Mouse (Mus musculus) CH12.LX (cell line): ENCODE data around the gene Pbx1. TPM values are rescaled to one million over a fixed set of nuclear protein-coding genes. Genes with fewer than 3 reads are reported as not detected.
A peak's percentile ranks its signal among the peaks of the same experiment; 100 is the strongest.

Experiments used
- DNase-seq: peaks from one replicate; pipeline ENCODE4 v3.0.0-alpha.2; 2013; ENCODE audit errors: extremely low read depth
- H3K27ac ChIP-seq: 2 replicates; pipeline ENCODE4 v1.5.1; 2012; ENCODE audit warnings: low read depth, mild to moderate bottlenecking, control low read depth, moderate library complexity; ENCODE audit not compliant: insufficient read depth
- H3K27me3 ChIP-seq: replicated peaks from 2 replicates; pipeline ENCODE3; 2012; ENCODE audit warnings: inconsistent platforms
- H3K36me3 ChIP-seq, 2 experiments: replicated peaks in 1 of 2; 2 replicates each; pipeline versions ENCODE3 to v1.6.1; 2012; ENCODE audit warnings: inconsistent platforms in 1 of 2, low read length in 1 of 2, mild to moderate bottlenecking in 1 of 2, mixed read lengths in 1 of 2, moderate library complexity in 1 of 2; ENCODE audit not compliant: control insufficient read depth in 1 of 2, insufficient read depth in 1 of 2
- H3K4me1 ChIP-seq, 2 experiments: 2 replicates each; pipeline ENCODE4 v1.6.1; 2012; ENCODE audit warnings: inconsistent platforms in 1 of 2, moderate library complexity in 1 of 2; ENCODE audit not compliant: insufficient read depth in 2 of 2, control insufficient read depth in 1 of 2
- H3K4me2 ChIP-seq: 2 replicates; pipeline ENCODE4 v1.6.1; 2012; ENCODE audit warnings: low read depth, mild to moderate bottlenecking, control low read depth; ENCODE audit not compliant: poor library complexity, insufficient read depth, severe bottlenecking
- H3K4me3 ChIP-seq, 3 experiments: fragments of 150-350 bp in 1 of 3; sonication (generic) in 1 of 3; replicated peaks in 1 of 3; 2 replicates each; pipeline versions ENCODE3 to v1.5.1; 2011 to 2012; ENCODE audit warnings: low read depth in 2 of 3, low read length in 2 of 3, mild to moderate bottlenecking in 2 of 3, moderate library complexity in 2 of 3, control low read depth in 1 of 3, improper control_type of control experiment in 1 of 3, inconsistent platforms in 1 of 3, mixed read lengths in 1 of 3; ENCODE audit not compliant: poor library complexity in 1 of 3
- H3K79me2 ChIP-seq: replicated peaks from 2 replicates; pipeline ENCODE4 v1.6.1; 2012; ENCODE audit warnings: mild to moderate bottlenecking, moderate library complexity; ENCODE audit not compliant: control insufficient read depth, poor library complexity, insufficient read depth, severe bottlenecking; ENCODE audit errors: extremely low read depth
- H3K9ac ChIP-seq: 2 replicates; pipeline ENCODE4 v1.6.1; 2012; ENCODE audit warnings: low read depth, mild to moderate bottlenecking, control low read depth, moderate library complexity; ENCODE audit not compliant: insufficient read depth
- H3K9me3 ChIP-seq: replicated peaks from 2 replicates; pipeline ENCODE3; 2012; ENCODE audit warnings: low read length, inconsistent platforms, mixed read lengths
- BHLHE40 ChIP-seq: IDR thresholded peaks from 2 replicates; pipeline ENCODE4 v1.6.1; 2011; ENCODE audit warnings: mild to moderate bottlenecking, low read depth, low read length, improper control_type of control experiment
- CHD1 ChIP-seq: IDR thresholded peaks from 2 replicates; pipeline ENCODE4 v1.6.1; 2012; ENCODE audit warnings: low read depth, low read length, improper control_type of control experiment, inconsistent platforms
- CHD2 ChIP-seq: IDR thresholded peaks from 2 replicates; pipeline ENCODE4 v1.6.1; 2011; ENCODE audit warnings: low read length, improper control_type of control experiment
- E2F4 ChIP-seq: IDR thresholded peaks from 2 replicates; pipeline ENCODE4 v1.6.1; 2011; ENCODE audit warnings: low read depth, low read length, improper control_type of control experiment; ENCODE audit not compliant: insufficient replicate concordance
- ELF1 ChIP-seq: IDR thresholded peaks from 2 replicates; pipeline ENCODE4 v1.6.1; 2014; ENCODE audit warnings: low read depth, mild to moderate bottlenecking, inconsistent platforms, low read length, improper control_type of control experiment
- EP300 ChIP-seq: IDR thresholded peaks from 2 replicates; pipeline ENCODE4 v1.6.1; 2011; ENCODE audit warnings: low read length, improper control_type of control experiment
- ETS1 ChIP-seq: conservative IDR thresholded peaks from 2 replicates; pipeline ENCODE4 v1.6.1; 2012; ENCODE audit warnings: low read depth, mild to moderate bottlenecking, inconsistent platforms, low read length, improper control_type of control experiment, moderate library complexity
- GABPA ChIP-seq: IDR thresholded peaks from 2 replicates; pipeline ENCODE4 v1.6.1; 2012; ENCODE audit warnings: low read depth, low read length, improper control_type of control experiment, inconsistent platforms; ENCODE audit not compliant: insufficient replicate concordance
- HCFC1 ChIP-seq: IDR thresholded peaks from 2 replicates; pipeline ENCODE4 v1.6.1; 2012; ENCODE audit warnings: low read depth, mild to moderate bottlenecking, inconsistent platforms, low read length, improper control_type of control experiment
- IRF4 ChIP-seq: IDR thresholded peaks from 2 replicates; pipeline ENCODE4 v1.6.1; 2014; ENCODE audit warnings: low read depth, mild to moderate bottlenecking, inconsistent platforms, low read length, improper control_type of control experiment
- JUN ChIP-seq: IDR thresholded peaks from 2 replicates; pipeline ENCODE4 v1.6.1; 2011; ENCODE audit warnings: low read depth, mild to moderate bottlenecking, low read length, improper control_type of control experiment, moderate library complexity; ENCODE audit not compliant: insufficient read depth
- JUND ChIP-seq: conservative IDR thresholded peaks from 2 replicates; pipeline ENCODE4 v1.6.1; 2011; ENCODE audit warnings: low read depth, low read length, improper control_type of control experiment
- MAFK ChIP-seq: IDR thresholded peaks from 2 replicates; pipeline ENCODE4 v1.6.1; 2011; ENCODE audit warnings: low read length, improper control_type of control experiment; ENCODE audit not compliant: insufficient replicate concordance
- MAX ChIP-seq: IDR thresholded peaks from 2 replicates; pipeline ENCODE4 v1.6.1; 2011; ENCODE audit warnings: low read length, improper control_type of control experiment
- MAZ ChIP-seq: IDR thresholded peaks from 2 replicates; pipeline ENCODE4 v1.6.1; 2012; ENCODE audit warnings: low read depth, mild to moderate bottlenecking, inconsistent platforms, low read length, improper control_type of control experiment, moderate library complexity
- NRF1 ChIP-seq: IDR thresholded peaks from 2 replicates; pipeline ENCODE4 v1.6.1; 2014; ENCODE audit warnings: low read depth, mild to moderate bottlenecking, inconsistent platforms, low read length, improper control_type of control experiment, moderate library complexity
- POLR2AphosphoS2 ChIP-seq: IDR thresholded peaks from 2 replicates; pipeline ENCODE4 v1.6.1; 2011; ENCODE audit warnings: low read depth, low read length, improper control_type of control experiment
- TCF12 ChIP-seq: IDR thresholded peaks from 2 replicates; pipeline ENCODE4 v1.6.1; 2014; ENCODE audit warnings: low read depth, mild to moderate bottlenecking, inconsistent platforms, low read length, improper control_type of control experiment
- USF2 ChIP-seq: conservative IDR thresholded peaks from 2 replicates; pipeline ENCODE4 v1.6.1; 2011; ENCODE audit warnings: low read depth, low read length, improper control_type of control experiment
- ZC3H11A ChIP-seq: IDR thresholded peaks from 2 replicates; pipeline ENCODE4 v1.6.1; 2012; ENCODE audit warnings: low read depth, mild to moderate bottlenecking, inconsistent platforms, low read length, improper control_type of control experiment
- ZMIZ1 ChIP-seq: IDR thresholded peaks from 2 replicates; pipeline ENCODE4 v1.6.1; 2012; ENCODE audit warnings: low read depth, mild to moderate bottlenecking, inconsistent platforms, low read length, improper control_type of control experiment
- dilution Hi-C: fragments of 300-500 bp; cut with MboI; formaldehyde crosslinking; loops from 2 replicates; pipeline ENCODE4 v1.14.3; 2020; ENCODE audit warnings: low sequenced_read_pairs; ENCODE audit not compliant: extremely low pct_unique_long_range_greater_than_20kb, extremely low pct_ligation_motif_present
- in situ Hi-C: fragments of 300-500 bp; cut with MboI; formaldehyde crosslinking; loops from 3 replicates; pipeline ENCODE4 v1.14.3; 2019; ENCODE audit warnings: low sequenced_read_pairs, low pct_ligation_motif_present, low pct_unique_long_range_greater_than_20kb, mixed read lengths
- polyA plus RNA-seq: library from polyadenylated mRNA; unstranded; fragments of >175 nt; gene quantifications from 2 replicates; pipeline ENCODE4 v1.2.1, GENCODE M21; 2012; ENCODE audit warnings: low read depth; ENCODE audit not compliant: insufficient read length
- total RNA-seq, 2 experiments: library from RNA; depleted of rRNA; stranded (reverse); fragments of 300-350 nt in 1 of 2; fragments of >200 nt in 1 of 2; gene quantifications; 2 replicates each; pipeline ENCODE4 v1.2.3; 2012 to 2014

Gene Pbx1
- total and polyA plus RNA-seq, 3 experiments, result not detected

DNA sequence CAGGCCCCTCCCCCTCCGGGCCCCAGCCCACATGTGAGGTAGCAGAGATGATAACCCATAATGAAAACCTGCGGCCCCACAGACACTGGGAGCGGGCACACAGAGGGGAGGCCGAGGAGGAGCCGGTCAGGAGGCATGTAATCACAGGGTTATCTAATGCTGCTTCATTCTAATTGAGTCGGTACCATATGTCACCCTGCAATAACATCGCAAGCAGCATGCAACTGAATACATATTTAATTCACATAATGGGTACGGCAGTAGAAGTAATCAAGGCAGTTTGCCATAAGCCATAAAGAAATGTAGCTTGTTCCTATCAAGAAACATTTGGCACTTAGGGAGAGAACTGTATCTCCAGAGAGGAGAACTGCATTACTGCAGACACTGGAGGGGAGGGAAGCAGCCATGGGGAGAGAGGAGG, 123.0 kb downstream of the Pbx1 start:
- no peak overlapping the region for H3K4me3 ChIP-seq
- no peaks in the 10 kb centered on the region for H3K36me3 ChIP-seq
- no peaks in the 10 kb centered on the region for H3K79me2 ChIP-seq
- TF ChIP-seq MAX, result no peak
- no peak for TF ChIP-seq NRF1
- TF ChIP-seq ELF1, result no peak
- no peak for TF ChIP-seq BHLHE40
- TF ChIP-seq JUND, result no peak
- no peak for TF ChIP-seq ZMIZ1
- no peak for TF ChIP-seq JUN
- no peak for TF ChIP-seq CHD2
- TF ChIP-seq ZC3H11A, result no peak
- TF ChIP-seq HCFC1, result no peak
- TF ChIP-seq POLR2AphosphoS2, result no peak
- no peak for TF ChIP-seq E2F4
- TF ChIP-seq CHD1, result no peak
- TF ChIP-seq IRF4, result no peak
- TF ChIP-seq TCF12, result no peak
- no peak for TF ChIP-seq USF2
- no peak for TF ChIP-seq GABPA
- TF ChIP-seq ETS1, result no peak
- no peak for TF ChIP-seq MAZ
- no peak overlapping the region for H3K27ac ChIP-seq
- H3K9me3 ChIP-seq, result peaks cover 84% of the 10 kb centered on the region
- H3K4me1 ChIP-seq, result no peaks in the 10 kb centered on the region
- in situ Hi-C loops, result no loop called here
- DNase-seq, result no peak
- H3K4me2 ChIP-seq, result no peak overlapping the region
- dilution Hi-C loops, result no loop called here
- no peak overlapping the region for H3K9ac ChIP-seq
- H3K27me3 ChIP-seq, result no peaks in the 10 kb centered on the region

DNA sequence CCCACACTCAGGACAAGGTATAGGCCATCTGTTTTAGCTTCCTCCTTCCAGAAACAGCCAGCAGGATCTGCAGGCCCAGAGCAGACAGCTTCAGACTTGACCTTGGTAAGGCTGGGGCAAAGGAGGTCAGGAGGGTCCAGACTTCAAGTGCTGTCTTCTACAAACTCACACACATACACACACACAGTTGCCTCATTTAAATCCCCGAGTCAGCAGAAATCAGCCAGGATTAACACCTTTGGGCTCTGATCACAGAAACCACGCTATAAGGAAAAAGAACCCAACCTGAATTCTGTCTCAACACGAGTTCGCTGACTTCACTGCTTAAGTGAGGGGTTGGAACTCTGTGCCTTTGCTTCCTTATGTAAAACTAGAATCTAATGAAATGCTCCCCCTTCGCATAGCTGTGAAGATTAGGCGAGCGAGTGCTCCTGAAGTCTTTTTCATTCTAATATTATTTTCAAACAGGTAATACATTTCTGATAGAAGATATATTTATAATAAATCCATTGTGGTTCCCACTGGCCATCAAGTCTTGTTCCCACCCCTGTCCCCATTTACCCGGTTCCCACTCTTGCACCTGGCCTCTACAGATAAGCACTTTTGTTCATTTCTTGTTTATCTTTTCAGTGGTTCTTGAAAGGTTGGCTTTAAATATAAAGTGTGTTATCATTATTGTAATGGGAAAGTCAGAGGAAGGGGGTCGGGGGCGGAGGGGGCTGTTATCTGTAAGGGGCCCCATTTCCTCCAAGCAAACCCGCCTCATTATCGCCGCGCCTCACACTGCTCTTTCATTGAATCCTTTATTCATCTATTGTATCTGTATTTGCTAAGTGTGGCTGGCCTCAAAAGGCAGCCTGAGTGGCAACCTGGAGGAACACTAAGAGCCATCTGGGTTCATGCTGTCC, 124.5 kb downstream of the Pbx1 start:
- no peak overlapping the region for H3K27ac ChIP-seq
- no peak overlapping the region for H3K9ac ChIP-seq
- DNase-seq, result no peak
- no peaks in the 10 kb centered on the region for H3K79me2 ChIP-seq
- no peak overlapping the region for H3K4me2 ChIP-seq
- no peak for TF ChIP-seq GABPA
- TF ChIP-seq MAFK, result peak; percentile 65; the same call in 1 of the 2 replicates
- TF ChIP-seq ZMIZ1, result no peak
- TF ChIP-seq MAX, result no peak
- no peak for TF ChIP-seq EP300
- TF ChIP-seq MAZ, result no peak
- H3K4me3 ChIP-seq, result no peak overlapping the region
- no peaks in the 10 kb centered on the region for H3K36me3 ChIP-seq
- no peaks in the 10 kb centered on the region for H3K4me1 ChIP-seq
- peaks cover 87% of the 10 kb centered on the region for H3K9me3 ChIP-seq
- H3K27me3 ChIP-seq, result no peaks in the 10 kb centered on the region
- in situ Hi-C loops (no loop called here), dilution Hi-C loops (no loop called here)
